Mouse (Mus musculus) neural tube, embryonic 14.5 days (tissue): ENCODE data around the gene Olfr9. TPM values are rescaled to one million over a fixed set of nuclear protein-coding genes. Genes with fewer than 3 reads are reported as not detected.
"Not testable (repeated sequence)": the region's sequence is repeated elsewhere in the genome, so short reads cannot be mapped to it uniquely, and the experiment has no call there.

Experiments used
- ATAC-seq: fragments of 200-750 bp; cut with Nextera tagmentation; 2 replicates; pipeline ENCODE4 v1.8.0; 2017; ENCODE audit warnings: low read depth, mild to moderate bottlenecking, moderate TSS enrichment, moderate library complexity
- H3K27ac ChIP-seq: fragments of 300-500 bp; sonication (generic); 2 replicates; pipeline ENCODE4 v1.5.1; 2014; ENCODE audit warnings: low read depth, mild to moderate bottlenecking, control low read depth, low read length, moderate library complexity, mixed read lengths
- H3K27me3 ChIP-seq: fragments of 300-500 bp; sonication (generic); 2 replicates; pipeline ENCODE4 v1.6.1; 2014; ENCODE audit warnings: low read length; ENCODE audit not compliant: control insufficient read depth, insufficient read depth
- H3K36me3 ChIP-seq: fragments of 300-500 bp; sonication (generic); 2 replicates; pipeline ENCODE4 v1.6.1; 2014; ENCODE audit warnings: low read length, mixed read lengths; ENCODE audit not compliant: control insufficient read depth, insufficient read depth
- H3K4me1 ChIP-seq: fragments of 300-500 bp; sonication (generic); 2 replicates; pipeline ENCODE4 v1.6.1; 2014; ENCODE audit warnings: low read length; ENCODE audit not compliant: control insufficient read depth, insufficient read depth
- H3K4me2 ChIP-seq: fragments of 300-500 bp; sonication (generic); 2 replicates; pipeline ENCODE4 v1.6.1; 2014; ENCODE audit warnings: mild to moderate bottlenecking, low read depth, low read length, control low read depth
- H3K4me3 ChIP-seq: fragments of 300-500 bp; sonication (generic); 2 replicates; pipeline ENCODE4 v1.5.1; 2014; ENCODE audit warnings: low read depth, low read length, control low read depth, mixed read lengths
- H3K9ac ChIP-seq: fragments of 300-500 bp; sonication (generic); replicated peaks from 2 replicates; pipeline ENCODE4 v1.6.1; 2014; ENCODE audit warnings: low read depth, mild to moderate bottlenecking, control low read depth, low read length, mixed read lengths
- H3K9me3 ChIP-seq: fragments of 300-500 bp; sonication (generic); 2 replicates; pipeline ENCODE4 v1.6.1; 2016; ENCODE audit warnings: low read length; ENCODE audit not compliant: control insufficient read depth
- WGBS: fragments of 180-500 bp; shearing (Covaris S2); extraction: QIAGEN DNeasy Blood & Tissue Kit; methylation state at CpG from one replicate; pipeline ENCODE4 v1.1.7; 2014; 5-methylcytosine and 5-hydroxymethylcytosine counted together
- polyA plus RNA-seq: library from polyadenylated mRNA; unstranded; fragments of >200 nt; fragmentation: Nextera tagmentation; extraction: Ambion mirVana; gene quantifications from 2 replicates; pipeline ENCODE4 v1.2.1, GENCODE M21; 2014

Gene Olfr9
- not detected in 2 replicates for polyA plus RNA-seq

GRCm38 (mm10) chr10:128989131-128989530 lies at the start of gene Olfr9:
TSS of gene Olfr9 (plus strand) at chr10:128989431.
- not testable (repeated sequence) for ATAC-seq, H3K27ac ChIP-seq, H3K4me2 ChIP-seq, H3K9ac ChIP-seq, H3K4me1 ChIP-seq, H3K36me3 ChIP-seq, H3K4me3 ChIP-seq, H3K9me3 ChIP-seq, H3K27me3 ChIP-seq
- 77% methylated on average over 1 of the region's 1 CpGs for WGBS

- H3K9ac ChIP-seq = no peak overlapping the region
- no peaks in the 10 kb centered on the region for H3K27me3 ChIP-seq
- 86% methylated on average over 10 of the region's 10 CpGs for WGBS
- H3K4me2 ChIP-seq = no peak overlapping the region
- no peak for ATAC-seq
- no peaks in the 10 kb centered on the region for H3K9me3 ChIP-seq
- H3K27ac ChIP-seq = no peak overlapping the region
- H3K4me3 ChIP-seq = no peak overlapping the region
- no peaks in the 10 kb centered on the region for H3K4me1 ChIP-seq
- no peaks in the 10 kb centered on the region for H3K36me3 ChIP-seq
Measured at GRCm38 (mm10) chr10:128940475-128941061, 48.7 kb upstream of the Olfr9 start.

GRCm38 (mm10) chr10:128945675-128946074 lies 43.6 kb upstream of the Olfr9 start:
- WGBS = 29% methylated on average over 3 of the region's 3 CpGs
- ATAC-seq = no peak

GRCm38 (mm10) chr10:128947496-128947895 lies 41.7 kb upstream of the Olfr9 start:
- no peak overlapping the region for H3K4me3 ChIP-seq
- H3K4me2 ChIP-seq = no peak overlapping the region
- no peak for ATAC-seq
- H3K9ac ChIP-seq = no peak overlapping the region
- no peaks in the 10 kb centered on the region for H3K27me3 ChIP-seq
- H3K36me3 ChIP-seq = no peaks in the 10 kb centered on the region
- H3K9me3 ChIP-seq = no peaks in the 10 kb centered on the region
- WGBS = 95% methylated on average over 4 of the region's 4 CpGs
- no peak overlapping the region for H3K27ac ChIP-seq
- no peaks in the 10 kb centered on the region for H3K4me1 ChIP-seq

More at GRCm38 (mm10) chr10:128945675-128946074, 43.6 kb upstream of the Olfr9 start:
- Histone ChIP-seq H3K9ac (no peak overlapping the region), H3K27me3 (no peaks in the 10 kb centered on the region), H3K4me2 (no peak overlapping the region), H3K9me3 (no peaks in the 10 kb centered on the region), H3K4me1 (no peaks in the 10 kb centered on the region), H3K36me3 (no peaks in the 10 kb centered on the region), H3K4me3 (no peak overlapping the region), H3K27ac (no peak overlapping the region)

- Histone ChIP-seq H3K36me3 (no peaks in the 10 kb centered on the region), H3K9ac (no peak overlapping the region), H3K4me3 (no peak overlapping the region), H3K4me1 (no peaks in the 10 kb centered on the region), H3K27me3 (no peaks in the 10 kb centered on the region), H3K27ac (no peak overlapping the region), H3K4me2 (no peak overlapping the region), H3K9me3 (no peaks in the 10 kb centered on the region)
- ATAC-seq = no peak
- 71% methylated on average over 16 of the region's 16 CpGs for WGBS
Measured at GRCm38 (mm10) chr10:128950208-128950887, 38.9 kb upstream of the Olfr9 start.

GRCm38 (mm10) chr10:128958340-128958739 lies 30.9 kb upstream of the Olfr9 start:
- no peaks in the 10 kb centered on the region for H3K4me1 ChIP-seq
- no peak overlapping the region for H3K9ac ChIP-seq
- H3K36me3 ChIP-seq = no peaks in the 10 kb centered on the region
- H3K27ac ChIP-seq = no peak overlapping the region
- H3K9me3 ChIP-seq = no peaks in the 10 kb centered on the region
- H3K4me3 ChIP-seq = no peak overlapping the region
- H3K4me2 ChIP-seq = no peak overlapping the region
- H3K27me3 ChIP-seq = no peaks in the 10 kb centered on the region
- no peak for ATAC-seq
- 83% methylated on average over 10 of the region's 10 CpGs for WGBS

- no peaks in the 10 kb centered on the region for H3K27me3 ChIP-seq
- H3K27ac ChIP-seq = no peak overlapping the region
- 83% methylated on average over 4 of the region's 4 CpGs for whole genome bisulfite sequencing
- no peak for ATAC-seq
- H3K9ac ChIP-seq = no peak overlapping the region
- H3K9me3 ChIP-seq = no peaks in the 10 kb centered on the region
- H3K4me2 ChIP-seq = no peak overlapping the region
- no peaks in the 10 kb centered on the region for H3K36me3 ChIP-seq
- H3K4me3 ChIP-seq = no peak overlapping the region
- no peaks in the 10 kb centered on the region for H3K4me1 ChIP-seq
Measured at GRCm38 (mm10) chr10:128960142-128960541, 29.1 kb upstream of the Olfr9 start.

- Histone ChIP-seq H3K4me2 (no peak within 1 kb of the TSS), H3K4me3 (no peak within 1 kb of the TSS), H3K36me3 (no peaks in the 10 kb centered on the region), H3K9ac (no peak within 1 kb of the TSS), H3K9me3 (no peaks in the 10 kb centered on the region), H3K27ac (no peak within 1 kb of the TSS), H3K27me3 (no peaks in the 10 kb centered on the region), H3K4me1 (no peaks in the 10 kb centered on the region)
- WGBS = 86% methylated on average over 12 of the region's 12 CpGs
- ATAC-seq = no peak
Measured at GRCm38 (mm10) chr10:128960590-128961584, 28.3 kb upstream of the Olfr9 start, which contains the start of gene Mettl7b. TSS of gene Mettl7b (minus strand) at chr10:128960988.
